Mouse (Mus musculus) limb, embryonic 14.5 days (tissue): ENCODE results near the gene Isg20l2. TPM values are rescaled to one million over a fixed set of nuclear protein-coding genes. Genes with fewer than 3 reads are reported as not detected.
A peak's percentile ranks its signal among the peaks of the same experiment; 100 is the strongest.

Experiments used
- ATAC-seq: fragments of 200-750 bp; cut with Nextera tagmentation; 2 replicates; pipeline ENCODE4 v1.8.0; 2017; ENCODE audit warnings: low read depth, moderate number of reproducible peaks, moderate TSS enrichment; ENCODE audit not compliant: low FRiP score
- DNase-seq: peaks from one replicate; pipeline ENCODE4 v3.0.0-alpha.2; 2015; ENCODE audit warnings: low spot score
- H3K27ac ChIP-seq: fragments of 300-500 bp; sonication (generic); replicated peaks from 2 replicates; pipeline ENCODE4 v1.5.1; 2014; ENCODE audit warnings: low read depth, mild to moderate bottlenecking, low read length, moderate library complexity, mixed read lengths
- H3K27me3 ChIP-seq: fragments of 300-500 bp; sonication (generic); 2 replicates; pipeline ENCODE4 v1.6.1; 2014; ENCODE audit warnings: low read length, mixed read lengths; ENCODE audit not compliant: control insufficient read depth, insufficient read depth
- H3K36me3 ChIP-seq: fragments of 300-500 bp; sonication (generic); 2 replicates; pipeline ENCODE4 v1.6.1; 2014; ENCODE audit warnings: mild to moderate bottlenecking, low read length, moderate library complexity, mixed read lengths; ENCODE audit not compliant: control insufficient read depth, insufficient read depth
- H3K4me1 ChIP-seq: fragments of 300-500 bp; sonication (generic); 2 replicates; pipeline ENCODE4 v1.6.1; 2014; ENCODE audit warnings: antibody characterized with exemption, low read length, mixed read lengths; ENCODE audit not compliant: control insufficient read depth, insufficient read depth
- H3K4me2 ChIP-seq: fragments of 300-500 bp; sonication (generic); replicated peaks from 2 replicates; pipeline ENCODE4 v1.6.1; 2014; ENCODE audit warnings: low read depth, mild to moderate bottlenecking, low read length, moderate library complexity; ENCODE audit not compliant: severe bottlenecking
- H3K4me3 ChIP-seq: fragments of 300-500 bp; sonication (generic); replicated peaks from 2 replicates; pipeline ENCODE4 v1.5.1; 2014; ENCODE audit warnings: low read length
- H3K9ac ChIP-seq: fragments of 300-500 bp; sonication (generic); 2 replicates; pipeline ENCODE4 v1.6.1; 2014; ENCODE audit warnings: mild to moderate bottlenecking, low read depth, low read length, moderate library complexity; ENCODE audit not compliant: severe bottlenecking
- H3K9me3 ChIP-seq: fragments of 300-500 bp; sonication (generic); 2 replicates; pipeline ENCODE4 v1.6.1; 2016; ENCODE audit warnings: low read length; ENCODE audit not compliant: control insufficient read depth
- POLR2A ChIP-seq: fragments of 200-500 bp; IDR thresholded peaks from 2 replicates; pipeline ENCODE4 v1.8.0; 2012; ENCODE audit warnings: inconsistent platforms, mild to moderate bottlenecking, moderate library complexity, borderline replicate concordance; ENCODE audit not compliant: insufficient read depth, insufficient read length; ENCODE audit errors: extremely low read depth
- WGBS: fragments of 180-500 bp; shearing (Covaris S2); extraction: QIAGEN DNeasy Blood & Tissue Kit; methylation state at CpG from one replicate; pipeline ENCODE4 v1.1.7; 2014; 5-methylcytosine and 5-hydroxymethylcytosine counted together
- polyA plus RNA-seq, 2 experiments: library from polyadenylated mRNA; depleted of rRNA in 1 of 2; stranded (reverse) in 1 of 2; unstranded in 1 of 2; fragments of >200 nt; fragmentation: Nextera tagmentation in 1 of 2; extraction: Ambion mirVana in 1 of 2; gene quantifications; 2 replicates each; pipeline versions ENCODE4 v1.2.1 to v1.2.3; 2012 to 2014

Gene Isg20l2
- polyA plus RNA-seq, 2 experiments = 26.7 to 39.7 TPM

DNA sequence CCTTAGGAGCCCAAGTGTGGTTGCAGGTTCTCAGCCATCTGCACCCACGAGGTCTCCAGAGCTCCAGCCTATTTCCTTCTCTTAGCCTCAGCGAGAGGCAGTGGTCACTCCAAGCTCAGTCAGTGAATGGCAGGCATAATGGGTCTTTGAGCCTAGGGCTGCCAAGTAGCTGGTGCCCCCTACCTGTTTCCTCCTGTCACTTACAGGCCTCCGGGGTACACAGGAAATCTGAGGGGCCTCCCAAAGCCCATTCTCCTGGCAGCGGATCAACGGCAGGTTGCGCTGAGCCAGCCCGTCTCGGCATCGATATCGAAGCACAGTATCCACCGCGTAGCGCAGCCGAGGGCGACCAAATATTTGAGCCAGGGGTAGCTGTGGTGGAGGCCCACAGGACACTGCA lies 58.0 kb downstream of the Isg20l2 start:
- Histone ChIP-seq H3K4me3 (peak overlapping the region; percentile 39), H3K4me2 (peak overlapping the region; percentile 82), H3K9ac (peak overlapping the region; percentile 52), H3K36me3 (no peaks in the 10 kb centered on the region), H3K27ac (no peak overlapping the region), H3K27me3 (peaks cover 26% of the 10 kb centered on the region; the same call in 1 of the 2 replicates), H3K4me1 (peaks cover 40% of the 10 kb centered on the region), H3K9me3 (no peaks in the 10 kb centered on the region)
- no peak for TF ChIP-seq POLR2A
- 12% methylated on average over 15 of the region's 15 CpGs for WGBS
- no peak for ATAC-seq
- no peak for DNase-seq

DNA sequence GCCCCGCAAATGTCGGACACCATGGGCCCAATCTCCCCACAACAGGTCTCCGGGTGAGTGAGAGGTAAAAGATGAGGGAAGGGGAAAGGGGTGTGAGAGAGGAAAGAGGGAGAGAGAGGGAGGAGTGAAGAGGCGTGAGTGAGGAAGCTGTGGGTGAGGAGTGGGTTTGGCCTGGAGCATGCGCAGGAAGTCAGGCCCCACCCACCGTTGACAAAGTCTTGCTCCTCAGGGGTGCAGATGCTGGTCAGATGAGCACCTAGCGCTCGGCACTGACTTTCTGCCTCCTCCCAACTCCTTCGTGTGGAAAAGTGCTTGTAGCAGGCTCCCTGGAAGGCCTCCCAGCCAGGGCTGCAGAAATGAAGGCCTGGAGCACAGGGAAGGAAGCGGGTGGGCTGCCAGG lies 59.8 kb downstream of the Isg20l2 start:
- 24% methylated on average over 10 of the region's 10 CpGs for WGBS
- Histone ChIP-seq H3K4me2 (no peak overlapping the region), H3K9ac (no peak overlapping the region), H3K9me3 (no peaks in the 10 kb centered on the region), H3K4me3 (no peak overlapping the region), H3K4me1 (peaks cover 27% of the 10 kb centered on the region), H3K36me3 (no peaks in the 10 kb centered on the region), H3K27ac (no peak overlapping the region), H3K27me3 (peaks cover 43% of the 10 kb centered on the region)
- ATAC-seq = no peak
- no peak for TF ChIP-seq POLR2A
- no peak for DNase-seq

Other genes with a start within 250 kb of the Isg20l2 start
- 0.28 and 0.52 TPM in 2 replicates for gene Lrrc71, start 181.7 kb upstream of the Isg20l2 start, polyA plus RNA-seq (2012; rRNA removed)
- 0.33 and 0.83 TPM in 2 replicates for gene Lrrc71, start 181.7 kb upstream of the Isg20l2 start, polyA plus RNA-seq (2014; fragmentation: Nextera tagmentation; extraction: Ambion mirVana)
- 2.7 and 3.7 TPM in 2 replicates for gene Ntrk1, start 135.2 kb upstream of the Isg20l2 start, polyA plus RNA-seq (2012; rRNA removed)
- gene Ntrk1, start 135.2 kb upstream of the Isg20l2 start, polyA plus RNA-seq (2014; fragmentation: Nextera tagmentation; extraction: Ambion mirVana) = 1.3 and 2.1 TPM in 2 replicates
- gene Insrr, start 133.4 kb upstream of the Isg20l2 start, polyA plus RNA-seq (2012; rRNA removed) = 1.4 and 1.7 TPM in 2 replicates
- gene Insrr, start 133.4 kb upstream of the Isg20l2 start, polyA plus RNA-seq (2014; fragmentation: Nextera tagmentation; extraction: Ambion mirVana) = 0.22 and 0.35 TPM in 2 replicates
- 47.2 and 65.4 TPM in 2 replicates for gene Pear1, start 106.0 kb upstream of the Isg20l2 start, polyA plus RNA-seq (2012; rRNA removed)
- 21.5 and 27.0 TPM in 2 replicates for gene Pear1, start 106.0 kb upstream of the Isg20l2 start, polyA plus RNA-seq (2014; fragmentation: Nextera tagmentation; extraction: Ambion mirVana)
- 0.08 and 0.18 TPM in 2 replicates for gene Sh2d2a, start 83.6 kb upstream of the Isg20l2 start, polyA plus RNA-seq (2012; rRNA removed)
- not detected in 2 replicates for gene Sh2d2a, start 83.6 kb upstream of the Isg20l2 start, polyA plus RNA-seq (2014; fragmentation: Nextera tagmentation; extraction: Ambion mirVana)
- gene Prcc, start 44.7 kb upstream of the Isg20l2 start, polyA plus RNA-seq (2012; rRNA removed) = 48.5 and 50.6 TPM in 2 replicates
- 15.8 and 16.8 TPM in 2 replicates for gene Prcc, start 44.7 kb upstream of the Isg20l2 start, polyA plus RNA-seq (2014; fragmentation: Nextera tagmentation; extraction: Ambion mirVana)
- gene Hdgf, start 24.0 kb upstream of the Isg20l2 start, polyA plus RNA-seq (2012; rRNA removed) = 160 and 203 TPM in 2 replicates
- gene Hdgf, start 24.0 kb upstream of the Isg20l2 start, polyA plus RNA-seq (2014; fragmentation: Nextera tagmentation; extraction: Ambion mirVana) = 260 and 268 TPM in 2 replicates
- 88.6 and 124 TPM in 2 replicates for gene Mrpl24, start 10.8 kb upstream of the Isg20l2 start, polyA plus RNA-seq (2012; rRNA removed)
- 66.2 and 75.7 TPM in 2 replicates for gene Mrpl24, start 10.8 kb upstream of the Isg20l2 start, polyA plus RNA-seq (2014; fragmentation: Nextera tagmentation; extraction: Ambion mirVana)
- gene Rrnad1, start 403 bp downstream of the Isg20l2 start, polyA plus RNA-seq (2012; rRNA removed) = 53.6 and 61.8 TPM in 2 replicates
- gene Rrnad1, start 403 bp downstream of the Isg20l2 start, polyA plus RNA-seq (2014; fragmentation: Nextera tagmentation; extraction: Ambion mirVana) = 15.6 and 18.7 TPM in 2 replicates
- gene Crabp2, start 18.4 kb downstream of the Isg20l2 start, polyA plus RNA-seq (2012; rRNA removed) = 176 and 192 TPM in 2 replicates
- gene Crabp2, start 18.4 kb downstream of the Isg20l2 start, polyA plus RNA-seq (2014; fragmentation: Nextera tagmentation; extraction: Ambion mirVana) = 267 and 331 TPM in 2 replicates
- gene Nes, start 40.8 kb downstream of the Isg20l2 start, polyA plus RNA-seq (2012; rRNA removed) = 28.4 and 36.0 TPM in 2 replicates
- gene Nes, start 40.8 kb downstream of the Isg20l2 start, polyA plus RNA-seq (2014; fragmentation: Nextera tagmentation; extraction: Ambion mirVana) = 24.5 and 28.7 TPM in 2 replicates
- 1.6 and 1.8 TPM in 2 replicates for gene Bcan, start 69.9 kb downstream of the Isg20l2 start, polyA plus RNA-seq (2012; rRNA removed)
- gene Bcan, start 69.9 kb downstream of the Isg20l2 start, polyA plus RNA-seq (2014; fragmentation: Nextera tagmentation; extraction: Ambion mirVana) = 0.39 and 0.41 TPM in 2 replicates
- gene Hapln2, start 97.3 kb downstream of the Isg20l2 start, polyA plus RNA-seq (2012; rRNA removed) = 0.29 and 0.63 TPM in 2 replicates
- gene Hapln2, start 97.3 kb downstream of the Isg20l2 start, polyA plus RNA-seq (2014; fragmentation: Nextera tagmentation; extraction: Ambion mirVana) = 0.15 and 0.22 TPM in 2 replicates
- gene Gpatch4, start 112.8 kb downstream of the Isg20l2 start, polyA plus RNA-seq (2012; rRNA removed) = 8.3 and 16.2 TPM in 2 replicates
- 29.7 and 30.2 TPM in 2 replicates for gene Gpatch4, start 112.8 kb downstream of the Isg20l2 start, polyA plus RNA-seq (2014; fragmentation: Nextera tagmentation; extraction: Ambion mirVana)
- 101 and 123 TPM in 2 replicates for gene Naxe, start 128.2 kb downstream of the Isg20l2 start, polyA plus RNA-seq (2012; rRNA removed)
- 203 and 215 TPM in 2 replicates for gene Naxe, start 128.2 kb downstream of the Isg20l2 start, polyA plus RNA-seq (2014; fragmentation: Nextera tagmentation; extraction: Ambion mirVana)
- 0.03 TPM in 1 of 2 replicates, not detected in the other for gene Ttc24, start 148.0 kb downstream of the Isg20l2 start, polyA plus RNA-seq (2012; rRNA removed)
- not detected in 2 replicates for gene Ttc24, start 148.0 kb downstream of the Isg20l2 start, polyA plus RNA-seq (2014; fragmentation: Nextera tagmentation; extraction: Ambion mirVana)
- gene Iqgap3, start 151.7 kb downstream of the Isg20l2 start, polyA plus RNA-seq (2012; rRNA removed) = 38.8 and 50.5 TPM in 2 replicates
- 20.0 and 21.0 TPM in 2 replicates for gene Iqgap3, start 151.7 kb downstream of the Isg20l2 start, polyA plus RNA-seq (2014; fragmentation: Nextera tagmentation; extraction: Ambion mirVana)
- gene Mef2d, start 212.1 kb downstream of the Isg20l2 start, polyA plus RNA-seq (2012; rRNA removed) = 58.7 and 79.0 TPM in 2 replicates
- gene Mef2d, start 212.1 kb downstream of the Isg20l2 start, polyA plus RNA-seq (2014; fragmentation: Nextera tagmentation; extraction: Ambion mirVana) = 27.4 and 29.6 TPM in 2 replicates